Mouse (Mus musculus): Measurements from ENCODE around the gene Ccdc9b.

DNA sequence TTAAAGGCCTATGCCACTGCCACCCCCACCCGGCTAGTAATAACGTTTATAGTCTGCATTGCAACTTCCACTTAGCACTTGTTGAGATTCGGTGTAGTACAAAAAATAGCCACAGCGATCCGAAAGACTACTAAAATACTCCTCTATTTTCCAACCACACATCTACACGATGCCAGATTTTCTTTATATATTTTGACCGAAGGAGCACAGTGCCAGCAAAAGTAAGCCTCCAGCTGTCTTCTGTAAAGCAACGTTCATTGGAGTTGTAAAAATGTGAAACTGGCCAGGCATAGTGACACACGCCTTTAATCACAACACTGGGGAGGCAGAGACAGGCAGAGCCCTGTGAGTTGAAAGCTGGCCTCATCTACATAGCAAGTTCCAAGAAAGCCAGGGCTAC lies 21.3 kb downstream of the Ccdc9b start:
- no peak for TF ChIP-seq CTCF (IDR thresholded peaks at IDR 0.05; ENCODE audit: control insufficient read depth, insufficient read depth, insufficient replicate concordance, low read depth, low read length)
- no peak for TF ChIP-seq POLR2A (IDR thresholded peaks at IDR 0.05; ENCODE audit: control insufficient read depth, low read depth, low read length)

Measured in testis, adult 2 months (tissue).